Mouse (Mus musculus): ENCODE results near the gene Chpf.

DNA sequence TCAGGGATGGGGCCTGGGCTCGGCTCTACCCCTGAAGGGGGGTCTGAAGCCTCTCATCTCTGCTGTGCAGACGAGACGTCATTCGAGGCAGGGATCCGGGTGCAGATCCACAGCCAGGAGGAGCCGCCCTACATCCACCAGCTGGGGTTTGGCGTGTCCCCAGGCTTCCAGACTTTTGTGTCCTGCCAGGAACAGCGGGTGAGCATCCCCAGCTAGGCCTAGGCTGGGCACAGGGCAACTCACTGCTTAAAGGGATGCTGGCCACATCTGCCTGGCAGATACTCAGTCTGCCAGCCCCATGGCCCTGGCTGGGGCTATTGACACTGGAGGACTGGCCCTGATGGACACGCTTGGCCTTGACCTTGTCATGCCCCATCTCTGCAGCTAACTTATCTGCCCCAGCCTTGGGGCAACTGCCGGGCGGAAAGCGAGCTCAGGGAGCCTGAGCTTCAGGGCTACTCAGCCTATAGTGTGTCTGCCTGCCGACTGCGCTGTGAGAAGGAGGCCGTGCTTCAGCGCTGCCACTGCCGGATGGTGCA is 9.8 kb downstream of the Chpf start:
- TF ChIP-seq POLR2A (IDR thresholded peaks at IDR 0.05; ENCODE audit: borderline replicate concordance, extremely low read depth, low read depth, low read length) (no peak), CTCF (IDR thresholded peaks at IDR 0.05; ENCODE audit: insufficient read depth, low read length) (no peak)
